Mouse (Mus musculus): Measurements from ENCODE around the gene Rnf185.

- TF ChIP-seq CTCF (conservative IDR thresholded peaks at IDR 0.05; ENCODE audit: low read length) (no peak), NANOG (IDR thresholded peaks at IDR 0.05; ENCODE audit: borderline replicate concordance, low read length) (no peak)
These were observed 9.5 kb downstream of the Rnf185 start for GRCm38 (mm10) chr11:3442677-3443076.

Measured in E14TG2a.4 (cell line).